Mouse (Mus musculus) limb, embryonic 11.5 days (tissue): ENCODE results near the gene Tifab. TPM values are rescaled to one million over a fixed set of nuclear protein-coding genes. Genes with fewer than 3 reads are reported as not detected.

ENCODE experiments used
- ATAC-seq: fragments of 200-750 bp; cut with Nextera tagmentation; 2 replicates; pipeline ENCODE4 v1.8.0; 2017; ENCODE audit warnings: low read depth; ENCODE audit not compliant: insufficient number of reproducible peaks, low FRiP score, low TSS enrichment
- DNase-seq: peaks from one replicate; pipeline ENCODE4 v3.0.0-alpha.2; 2015; ENCODE audit warnings: low spot score
- H3K27ac ChIP-seq: fragments of 300-500 bp; sonication (generic); replicated peaks from 2 replicates; pipeline ENCODE4 v1.5.1; 2014; ENCODE audit warnings: low read depth, mild to moderate bottlenecking, low read length
- H3K27me3 ChIP-seq: fragments of 300-500 bp; sonication (generic); 2 replicates; pipeline ENCODE4 v1.6.1; 2014; ENCODE audit warnings: mild to moderate bottlenecking, low read length, mixed read lengths; ENCODE audit not compliant: control insufficient read depth, insufficient read depth
- H3K36me3 ChIP-seq: fragments of 300-500 bp; sonication (generic); 2 replicates; pipeline ENCODE4 v1.6.1; 2014; ENCODE audit warnings: mild to moderate bottlenecking, low read length, moderate library complexity, mixed read lengths; ENCODE audit not compliant: control insufficient read depth, insufficient read depth
- H3K4me1 ChIP-seq: fragments of 300-500 bp; sonication (generic); 2 replicates; pipeline ENCODE4 v1.6.1; 2014; ENCODE audit warnings: low read length, mixed read lengths; ENCODE audit not compliant: control insufficient read depth, insufficient read depth
- H3K4me2 ChIP-seq: fragments of 300-500 bp; sonication (generic); 2 replicates; pipeline ENCODE4 v1.6.1; 2014; ENCODE audit warnings: low read depth, mild to moderate bottlenecking, moderate library complexity; ENCODE audit not compliant: severe bottlenecking
- H3K4me3 ChIP-seq: fragments of 300-500 bp; sonication (generic); 2 replicates; pipeline ENCODE4 v1.5.1; 2014; ENCODE audit warnings: low read depth, low read length
- H3K9ac ChIP-seq: fragments of 300-500 bp; sonication (generic); 2 replicates; pipeline ENCODE4 v1.6.1; 2014; ENCODE audit warnings: mild to moderate bottlenecking, low read length
- H3K9me3 ChIP-seq: fragments of 300-500 bp; sonication (generic); 2 replicates; pipeline ENCODE4 v1.6.1; 2016; ENCODE audit warnings: low read length; ENCODE audit not compliant: control insufficient read depth
- WGBS: fragments of 180-500 bp; shearing (Covaris S2); extraction: QIAGEN DNeasy Blood & Tissue Kit; methylation state at CpG from one replicate; pipeline ENCODE4 v1.1.7; 2014; 5-methylcytosine and 5-hydroxymethylcytosine counted together
- polyA plus RNA-seq: library from polyadenylated mRNA; unstranded; fragments of >200 nt; fragmentation: Nextera tagmentation; extraction: Ambion mirVana; gene quantifications from 2 replicates; pipeline ENCODE4 v1.2.1, GENCODE M21; 2014

Tifab gene
- polyA plus RNA-seq, 1 experiment from 2014 or later, result 0.27 TPM

DNA sequence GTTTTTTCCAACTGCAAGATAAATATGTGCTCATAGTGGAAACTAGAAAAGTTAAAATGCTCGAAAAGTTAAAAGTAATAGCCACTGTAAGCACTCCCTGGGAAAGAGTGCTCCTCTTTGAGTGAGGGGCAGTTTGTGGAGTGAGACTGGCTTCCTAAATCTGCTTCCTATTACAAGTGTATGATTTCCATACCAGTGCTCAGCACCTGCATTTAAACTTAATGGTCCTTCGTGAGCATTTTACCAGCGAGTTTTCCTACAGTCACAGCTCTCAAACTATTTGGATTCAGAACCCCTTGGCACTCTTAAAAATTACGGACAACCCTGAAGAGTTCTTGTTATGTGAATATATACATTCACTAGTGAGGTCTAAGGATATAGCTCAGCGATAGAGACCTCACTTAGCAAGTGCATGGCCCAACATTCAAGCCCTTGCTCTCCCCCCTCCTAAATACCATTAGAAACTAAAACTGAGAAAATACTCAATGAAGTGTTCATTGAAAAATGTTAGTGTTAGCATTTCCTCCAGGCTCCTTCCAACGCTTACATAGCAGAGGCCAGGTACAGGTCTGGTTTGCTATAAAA is 39.4 kb downstream of the Tifab start:
- Histone ChIP-seq H3K4me2 (no peak overlapping the region), H3K36me3 (no peaks in the 10 kb centered on the region), H3K4me3 (no peak overlapping the region), H3K9ac (no peak overlapping the region), H3K27ac (peak overlapping the region; percentile 31), H3K9me3 (no peaks in the 10 kb centered on the region), H3K4me1 (peaks cover 14% of the 10 kb centered on the region), H3K27me3 (no peaks in the 10 kb centered on the region)
- DNase-seq, result no peak
- 38% methylated on average over 6 of the region's 6 CpGs for WGBS
- no peak for ATAC-seq

DNA sequence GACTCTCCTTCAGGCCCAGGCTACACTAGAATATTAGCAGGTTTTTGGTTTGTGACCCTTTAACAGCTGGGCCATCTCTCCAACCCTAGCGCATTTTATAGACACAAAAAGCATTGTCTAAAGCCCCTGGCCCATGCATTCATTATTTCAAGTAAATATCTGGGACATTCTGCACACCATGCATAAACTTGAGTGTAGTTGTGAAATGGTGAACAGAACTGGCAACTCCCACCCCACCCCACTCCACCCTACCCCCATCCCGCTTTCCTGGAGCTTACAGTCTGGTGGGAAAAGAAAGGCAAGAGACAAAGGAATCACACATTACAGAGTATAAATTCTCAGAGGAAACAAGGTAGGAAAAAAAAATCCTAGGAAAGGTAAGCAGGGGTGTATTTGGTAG is 42.5 kb downstream of the Tifab start, which contains the start of gene H2afy:
TSS of gene H2afy (minus strand) at position 162 of the 400 bp plus-strand sequence.
- no peak for DNase-seq
- peak within 1 kb of the TSS; percentile 98 for H3K9ac ChIP-seq
- no peaks in the 10 kb centered on the region for H3K27me3 ChIP-seq
- peaks cover 28% of the 10 kb centered on the region for H3K4me1 ChIP-seq
- 88% methylated on average over 2 of the region's 2 CpGs for WGBS
- H3K9me3 ChIP-seq, result no peaks in the 10 kb centered on the region
- H3K4me3 ChIP-seq, result peak within 1 kb of the TSS; percentile 98
- ATAC-seq, result no peak
- peak within 1 kb of the TSS; percentile 74 for H3K4me2 ChIP-seq
- H3K36me3 ChIP-seq, result no peaks in the 10 kb centered on the region; the same call in none of the 2 replicates
- H3K27ac ChIP-seq, result peak within 1 kb of the TSS; percentile 89

DNA sequence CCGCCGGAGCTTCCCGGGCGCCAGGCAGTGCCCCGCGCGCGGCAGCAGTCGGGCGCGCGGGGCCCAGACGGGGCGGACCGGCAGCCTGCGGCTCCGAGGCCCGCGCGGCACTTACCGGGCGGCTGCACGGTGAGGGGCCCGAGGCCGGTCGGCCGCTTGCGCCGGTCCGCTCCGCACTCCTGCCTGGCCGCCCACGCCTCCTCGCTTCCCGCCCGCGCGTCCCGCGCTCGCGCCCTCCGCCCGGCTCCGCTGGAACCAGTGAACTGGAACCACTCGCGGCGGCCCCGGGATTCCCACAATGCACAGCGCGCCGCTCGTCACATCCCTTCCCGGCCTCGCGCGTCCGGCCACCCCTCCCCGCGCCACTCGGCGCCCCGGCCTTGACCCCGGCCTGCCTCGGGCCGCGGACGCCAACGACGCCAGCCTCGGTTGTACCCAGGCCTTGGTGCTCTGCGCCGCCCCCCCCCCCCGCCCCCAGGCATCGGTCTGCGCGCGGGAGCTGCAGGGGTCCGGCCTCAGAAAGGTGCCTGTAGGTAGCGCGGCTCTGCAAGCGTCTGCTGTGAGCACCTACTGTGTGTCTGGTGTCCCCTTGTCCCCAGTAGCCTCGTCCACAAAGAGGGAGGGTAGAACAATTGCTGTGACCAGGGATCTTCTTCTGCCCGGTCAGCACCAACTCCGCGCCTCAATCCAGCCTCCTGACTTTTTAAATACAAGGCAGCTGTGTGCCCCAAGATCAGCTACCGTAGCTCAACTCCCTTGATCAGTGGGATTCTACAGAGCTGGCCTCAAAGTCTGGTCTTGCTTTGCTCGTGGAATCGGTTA is 43.2 kb downstream of the Tifab start:
- H3K4me3 ChIP-seq, result peak overlapping the region; percentile 98
- peaks cover 28% of the 10 kb centered on the region for H3K4me1 ChIP-seq
- under 1% methylated on average over 86 of the region's 89 CpGs for WGBS
- H3K27me3 ChIP-seq, result no peaks in the 10 kb centered on the region
- no peaks in the 10 kb centered on the region for H3K9me3 ChIP-seq
- H3K4me2 ChIP-seq, result peak overlapping the region; percentile 74
- ATAC-seq (peak; percentile 65), DNase-seq (peak; percentile 91)
- H3K9ac ChIP-seq, result peak overlapping the region; percentile 98
- no peaks in the 10 kb centered on the region; the same call in none of the 2 replicates for H3K36me3 ChIP-seq
- peak overlapping the region; percentile 89 for H3K27ac ChIP-seq

DNA sequence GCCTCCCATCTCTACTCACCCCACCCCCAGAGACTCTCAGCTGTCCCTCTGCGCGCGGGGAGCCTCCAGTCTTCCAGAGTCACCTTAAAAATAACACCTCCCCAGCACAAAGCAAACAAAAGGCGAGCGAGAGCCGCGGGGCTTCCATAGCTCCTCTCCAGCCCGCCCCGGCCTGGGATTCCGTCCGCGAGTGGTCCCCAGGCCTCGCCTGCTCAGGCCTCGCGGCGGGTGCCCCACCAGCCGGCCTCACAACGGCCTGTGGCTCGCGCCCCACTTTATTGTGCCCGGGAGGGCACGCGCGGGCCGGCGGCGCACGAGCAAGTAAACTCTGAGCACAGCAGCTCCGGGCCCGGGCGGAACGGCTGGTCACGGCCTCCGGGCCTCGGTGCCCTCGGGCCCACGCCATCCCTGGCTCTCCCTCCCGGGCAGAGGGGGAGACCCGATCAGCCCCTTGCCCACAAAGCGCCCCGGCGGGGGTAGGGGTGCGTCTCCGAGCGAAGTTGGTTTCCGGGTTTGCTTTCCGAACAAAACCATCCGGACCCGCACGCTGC is 44.0 kb downstream of the Tifab start:
- ATAC-seq, result 0 out of 2 replicates have a peak, but pooled peaks have one; percentile 13

DNA sequence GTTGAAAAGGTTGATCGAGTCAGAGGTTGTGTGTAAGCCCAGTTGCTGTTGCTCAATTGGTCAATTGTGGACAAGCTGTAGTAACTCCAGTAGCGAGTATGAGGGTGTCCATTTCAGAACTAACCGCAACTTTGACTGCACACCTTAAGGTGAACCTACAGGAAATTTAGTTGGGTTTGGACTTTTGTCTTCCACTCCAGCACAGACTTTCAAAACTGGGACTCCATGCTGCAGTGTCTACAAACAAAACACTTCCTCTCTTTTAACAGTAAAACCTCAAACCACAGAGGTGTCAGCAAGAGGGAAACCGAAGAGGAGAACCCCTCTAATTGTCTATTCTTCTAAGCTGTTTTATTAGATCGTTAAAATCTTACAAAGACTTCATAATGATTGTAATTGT is 44.7 kb downstream of the Tifab start:
- Histone ChIP-seq H3K36me3 (peaks cover 3% of the 10 kb centered on the region), H3K4me2 (peak overlapping the region; percentile 74), H3K9ac (peak overlapping the region; percentile 98), H3K9me3 (no peaks in the 10 kb centered on the region), H3K27ac (no peak overlapping the region), H3K4me1 (peaks cover 26% of the 10 kb centered on the region), H3K4me3 (peak overlapping the region; percentile 98), H3K27me3 (no peaks in the 10 kb centered on the region)
- WGBS, result 37% methylated on average over 5 of the region's 5 CpGs
- no peak for DNase-seq
- ATAC-seq, result no peak

More for the DNA sequence above, 44.0 kb downstream of the Tifab start:
- Histone ChIP-seq H3K27me3 (no peaks in the 10 kb centered on the region), H3K27ac (peak overlapping the region; percentile 89), H3K9ac (peak overlapping the region; percentile 98), H3K4me2 (peak overlapping the region; percentile 74), H3K4me3 (peak overlapping the region; percentile 98), H3K9me3 (no peaks in the 10 kb centered on the region), H3K36me3 (no peaks in the 10 kb centered on the region; the same call in none of the 2 replicates), H3K4me1 (peaks cover 28% of the 10 kb centered on the region)
- DNase-seq, result peak; percentile 65
- WGBS, result under 1% methylated on average over 44 of the region's 50 CpGs

DNA sequence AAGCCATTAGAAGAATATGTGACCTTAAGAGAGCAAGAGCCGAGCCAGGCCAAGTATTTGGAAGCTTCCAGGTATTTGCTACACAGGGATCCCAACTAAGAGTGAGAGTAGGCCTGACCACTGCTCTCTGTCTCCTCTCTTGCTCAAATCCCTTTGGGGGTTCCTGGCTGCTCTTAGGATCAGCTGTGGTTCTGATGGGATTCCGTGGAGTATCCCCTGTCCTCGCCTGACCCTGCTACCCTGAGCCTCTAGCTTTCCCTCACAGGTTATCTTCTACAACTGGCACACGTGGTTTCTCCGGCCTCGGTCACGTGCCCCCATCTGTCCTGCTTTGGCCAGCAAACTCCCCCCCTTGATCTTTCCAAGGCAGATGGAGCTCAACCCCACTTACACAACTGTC is 45.7 kb downstream of the Tifab start:
- Histone ChIP-seq H3K4me2 (peak overlapping the region; percentile 74; the same call in 1 of the 2 replicates), H3K4me1 (peaks cover 26% of the 10 kb centered on the region), H3K36me3 (peaks cover 9% of the 10 kb centered on the region), H3K4me3 (peak overlapping the region; percentile 98; the same call in 1 of the 2 replicates), H3K27ac (no peak overlapping the region), H3K9me3 (no peaks in the 10 kb centered on the region), H3K27me3 (no peaks in the 10 kb centered on the region), H3K9ac (no peak overlapping the region)
- ATAC-seq (no peak), DNase-seq (no peak)
- WGBS, result 71% methylated on average over 7 of the region's 7 CpGs

DNA sequence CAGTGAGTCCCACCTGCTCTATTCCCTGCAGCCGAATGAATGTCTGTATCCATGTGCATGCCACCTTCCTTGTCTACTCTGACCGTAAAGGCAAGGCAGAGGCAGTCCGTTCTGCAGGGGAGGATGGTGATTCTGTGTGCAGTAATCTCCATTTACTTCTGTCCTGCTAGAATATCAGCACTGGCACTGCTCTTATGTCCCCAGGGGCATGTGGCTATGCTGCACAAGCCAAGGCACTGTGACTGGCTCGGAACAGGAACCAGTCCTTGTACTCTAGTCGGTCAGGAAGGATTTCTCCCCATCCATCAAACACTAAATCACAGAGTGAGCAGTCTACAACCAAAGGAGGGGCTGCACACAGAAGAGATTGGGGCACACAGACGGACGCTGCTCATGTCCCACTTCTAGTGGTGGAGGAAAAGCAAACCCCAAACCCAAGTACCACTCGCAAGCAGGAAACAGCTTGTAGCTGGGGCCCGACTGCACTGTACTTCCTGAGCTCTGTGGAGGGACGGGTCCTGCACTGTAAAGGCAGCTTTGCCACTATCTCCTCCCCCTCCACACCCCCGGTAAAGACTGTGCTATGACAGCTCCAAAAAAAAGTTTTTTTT is 46.3 kb downstream of the Tifab start:
- peaks cover 14% of the 10 kb centered on the region for H3K36me3 ChIP-seq
- 66% methylated on average over 11 of the region's 11 CpGs for WGBS
- H3K9ac ChIP-seq, result no peak overlapping the region; the same call in 1 of the 2 replicates
- DNase-seq (no peak), ATAC-seq (no peak)
- H3K4me2 ChIP-seq, result peak overlapping the region; percentile 12; the same call in 1 of the 2 replicates
- H3K27me3 ChIP-seq, result no peaks in the 10 kb centered on the region
- H3K4me1 ChIP-seq, result peaks cover 26% of the 10 kb centered on the region
- no peaks in the 10 kb centered on the region for H3K9me3 ChIP-seq
- H3K4me3 ChIP-seq, result no peak overlapping the region
- H3K27ac ChIP-seq, result no peak overlapping the region

DNA sequence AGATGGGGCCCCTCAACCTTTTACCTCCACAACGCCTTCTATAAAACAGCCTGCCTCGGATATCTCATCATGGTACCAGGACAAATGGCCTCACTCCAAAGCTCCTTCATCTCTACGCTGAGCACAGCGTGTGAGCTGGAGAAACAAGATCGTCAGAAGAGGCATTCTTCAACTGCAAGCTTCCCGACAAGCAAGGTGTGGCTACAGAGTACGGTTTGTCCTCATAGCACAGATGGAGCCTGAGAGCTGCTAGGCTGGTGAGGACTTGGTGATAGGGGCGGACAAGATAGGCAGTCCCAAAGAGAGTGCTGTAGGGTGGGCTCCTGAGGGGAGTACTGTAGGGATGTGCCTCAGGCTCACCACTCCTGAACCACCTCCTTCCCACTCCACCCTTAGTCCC is 48.1 kb downstream of the Tifab start:
- H3K4me2 ChIP-seq, result no peak overlapping the region
- ATAC-seq, result no peak
- no peaks in the 10 kb centered on the region for H3K27me3 ChIP-seq
- H3K27ac ChIP-seq, result no peak overlapping the region
- no peak for DNase-seq
- H3K36me3 ChIP-seq, result peaks cover 28% of the 10 kb centered on the region
- H3K9ac ChIP-seq, result no peak overlapping the region
- 68% methylated on average over 8 of the region's 8 CpGs for WGBS
- peaks cover 19% of the 10 kb centered on the region for H3K4me1 ChIP-seq
- H3K9me3 ChIP-seq, result no peaks in the 10 kb centered on the region
- no peak overlapping the region for H3K4me3 ChIP-seq
